In the genomic region with DNA sequence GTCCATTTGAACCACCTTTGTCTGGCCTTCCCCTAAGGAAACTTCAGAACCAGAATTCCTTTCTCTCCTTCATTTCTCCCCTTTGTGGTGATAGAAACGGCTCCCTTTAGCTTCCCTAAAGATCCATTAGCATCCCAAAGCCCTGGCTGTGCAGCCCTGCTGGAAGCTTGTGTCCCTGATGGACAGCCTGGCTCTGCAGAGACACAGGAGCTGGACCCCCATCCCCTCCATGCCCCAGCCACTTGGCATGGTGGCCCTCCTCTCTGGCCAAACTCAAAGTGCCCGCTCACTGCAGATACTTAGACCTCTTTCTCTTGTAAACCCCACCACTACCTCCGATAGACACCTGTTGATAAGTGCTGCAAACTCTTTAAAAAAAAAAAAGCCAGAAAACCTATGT, we compare ENCODE assay signal across 21 mouse cellular contexts. TPM values are rescaled to one million over a fixed set of nuclear protein-coding genes. Genes with fewer than 3 reads are reported as not detected.
"Had no signal": no experiment of that assay in that cellular context is flagged by ENCODE, and none has a peak within 500 bp of the region (broad histone marks: within the 10 kb centered on the region; RNA-seq: fewer than 3 reads in every experiment).

No protein-coding gene starts in this region.

- H3K4me2 ChIP-seq: embryonic facial prominence, embryonic 12.5 days; embryonic facial prominence, embryonic 13.5 days; embryonic facial prominence, embryonic 15.5 days; forebrain, embryonic 12.5 days; forebrain, embryonic 13.5 days; forebrain, embryonic 15.5 days had no signal

- H3K27me3 ChIP-seq: embryonic facial prominence, embryonic 12.5 days; embryonic facial prominence, embryonic 13.5 days; embryonic facial prominence, embryonic 15.5 days; forebrain, embryonic 12.5 days; forebrain, embryonic 13.5 days; forebrain, embryonic 15.5 days had no signal

- H3K4me3 ChIP-seq: embryonic facial prominence, embryonic 10.5 days; embryonic facial prominence, embryonic 12.5 days; embryonic facial prominence, embryonic 13.5 days; embryonic facial prominence, embryonic 15.5 days; erythroblast, embryonic 14.5 days; forebrain, embryonic 10.5 days; forebrain, embryonic 12.5 days; forebrain, embryonic 13.5 days; forebrain, embryonic 15.5 days; gastrocnemius, adult 2 months; heart, adult 2 months had no signal

- H3K27ac ChIP-seq: embryonic facial prominence, embryonic 10.5 days; embryonic facial prominence, embryonic 12.5 days; embryonic facial prominence, embryonic 13.5 days; embryonic facial prominence, embryonic 15.5 days; forebrain, embryonic 10.5 days; forebrain, embryonic 12.5 days; forebrain, embryonic 13.5 days; forebrain, embryonic 15.5 days; gastrocnemius, adult 2 months; heart, adult 2 months had no signal

- H3K9me3 ChIP-seq: embryonic facial prominence, embryonic 10.5 days; embryonic facial prominence, embryonic 12.5 days; embryonic facial prominence, embryonic 13.5 days; embryonic facial prominence, embryonic 15.5 days; forebrain, embryonic 13.5 days had no signal

- ATAC-seq: forebrain, embryonic 13.5 days; forebrain, embryonic 14.5 days; forebrain, embryonic 15.5 days; forebrain, embryonic 16.5 days had no signal

- H3K4me1 ChIP-seq: embryonic facial prominence, embryonic 12.5 days; embryonic facial prominence, embryonic 13.5 days; embryonic facial prominence, embryonic 15.5 days had no signal

- H3K36me3 ChIP-seq: embryonic facial prominence, embryonic 12.5 days; embryonic facial prominence, embryonic 15.5 days; forebrain, embryonic 12.5 days; forebrain, embryonic 15.5 days had no signal

- DNase-seq: embryo, embryonic 11 days; forebrain, postnatal 0 days; gastrocnemius, adult 2 months; gastrocnemius, postnatal 10 days; gastrocnemius, postnatal 14 days; gastrocnemius, postnatal 25 days; gastrocnemius, postnatal 36 days; heart, adult 11 months; heart, adult 18-20 months; heart, adult 2 months had no signal

- H3K9ac ChIP-seq: embryonic facial prominence, embryonic 12.5 days; embryonic facial prominence, embryonic 13.5 days; embryonic facial prominence, embryonic 15.5 days; forebrain, embryonic 12.5 days; forebrain, embryonic 13.5 days; forebrain, embryonic 15.5 days; forebrain, postnatal 0 days had no signal

RNA-seq across cellular contexts. Expression of a gene that starts 45.8 kb away (rescaled TPM):
- polyA plus RNA-seq: erythroblast, embryonic 14.5 days had no signal
